Mouse (Mus musculus) mouse trophoblast stem cell (cell line): ENCODE measurements at regions not wholly inside any gene's neighbourhood (a gene's known extent, or its start where the extent isn't known, plus 50 kb on each side); places are given as distances from the start of the nearest gene placed in this dataset.

ENCODE experiments used
- in situ Hi-C, 2 experiments: fragments of 300-500 bp; cut with MseI, MboI; formaldehyde crosslinking; loops; 2 replicates in 1 of 2; 3 replicates in 1 of 2; pipeline ENCODE4 v1.15.1; 2025

DNA sequence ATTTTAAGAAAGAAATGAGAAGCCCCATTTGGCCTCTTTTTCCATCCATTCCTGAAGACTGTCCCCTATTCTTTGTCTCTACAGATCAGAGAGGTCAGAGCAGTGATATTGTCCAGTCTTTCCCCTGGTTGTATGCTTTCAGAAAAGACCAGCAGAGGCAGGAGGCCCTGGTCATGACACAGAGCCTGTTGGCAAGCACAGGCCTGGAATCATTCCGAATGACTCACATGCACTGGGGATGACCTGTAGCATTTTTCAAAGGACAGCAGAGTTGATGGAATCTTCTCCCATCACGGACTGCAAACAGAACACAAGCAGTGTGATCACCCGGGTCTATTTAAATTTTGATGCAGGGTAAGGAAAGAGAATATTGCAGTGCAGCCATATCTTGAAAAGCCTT lies 50.2 kb upstream of the Nxt1 start:
- in situ Hi-C loops: no loop called here

DNA sequence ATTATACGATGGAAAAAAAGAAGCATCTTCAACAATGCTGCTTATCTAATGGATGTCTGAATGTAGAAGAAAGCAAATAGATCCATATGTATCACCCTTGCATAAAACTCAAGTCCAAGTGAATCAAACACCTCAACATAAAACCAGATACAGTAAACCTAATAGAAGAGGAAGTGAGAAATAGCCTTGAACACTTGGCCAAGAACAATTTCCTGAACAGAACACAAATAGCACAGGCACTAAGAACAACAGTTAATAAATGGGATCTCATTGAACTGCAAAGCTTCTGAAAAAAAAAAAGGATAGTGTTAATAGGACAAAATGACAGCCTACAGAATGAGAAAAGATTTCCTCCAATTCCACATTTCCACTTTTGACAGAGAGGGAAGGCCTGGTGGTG lies 60.5 kb upstream of the Nxt1 start:
- in situ Hi-C loops: no loop called here

DNA sequence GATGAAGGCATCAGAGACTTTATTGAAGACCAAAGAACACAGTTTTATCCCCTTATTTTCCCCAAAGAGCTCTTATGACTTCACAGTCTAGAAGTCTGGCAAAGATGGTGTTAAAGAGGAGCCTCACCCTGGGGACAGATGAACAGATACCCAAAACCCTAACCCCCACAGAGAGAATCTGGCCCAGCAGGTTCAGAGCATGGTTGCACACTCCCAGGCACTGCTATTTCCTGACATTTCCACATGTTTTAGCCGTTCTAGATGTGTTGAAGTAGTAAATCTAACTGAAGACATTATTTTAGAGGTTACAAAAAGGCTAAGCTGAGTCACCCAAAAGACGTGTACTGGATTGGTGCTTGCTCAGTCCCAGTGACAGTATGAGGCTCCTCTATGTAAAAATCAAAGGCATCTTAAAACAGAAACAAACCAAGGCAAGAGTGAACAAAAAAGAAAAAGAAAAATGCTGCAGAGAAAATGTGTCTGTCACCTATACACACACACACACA lies 66.9 kb upstream of the Nxt1 start:
- in situ Hi-C loops: no loop called here

DNA sequence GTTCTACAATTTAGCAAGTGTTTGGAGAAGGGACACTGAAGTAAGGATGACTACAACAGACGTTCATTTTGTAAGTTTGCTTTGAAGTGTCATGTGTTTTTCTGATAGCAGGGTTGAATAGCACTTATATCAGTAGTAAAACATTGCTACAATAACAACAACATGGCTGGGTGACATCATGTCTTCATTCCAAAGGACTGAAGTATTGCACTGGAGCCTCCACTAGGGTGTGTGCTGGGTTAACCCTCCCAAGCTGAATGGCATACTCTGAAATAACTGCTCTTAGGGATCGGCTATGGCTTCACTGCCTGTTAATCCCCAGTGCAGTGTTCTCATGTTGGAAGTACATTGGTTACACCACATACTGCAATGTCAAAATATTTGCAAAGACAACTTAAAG lies 68.5 kb upstream of the Nxt1 start:
- in situ Hi-C loops: no loop called here

DNA sequence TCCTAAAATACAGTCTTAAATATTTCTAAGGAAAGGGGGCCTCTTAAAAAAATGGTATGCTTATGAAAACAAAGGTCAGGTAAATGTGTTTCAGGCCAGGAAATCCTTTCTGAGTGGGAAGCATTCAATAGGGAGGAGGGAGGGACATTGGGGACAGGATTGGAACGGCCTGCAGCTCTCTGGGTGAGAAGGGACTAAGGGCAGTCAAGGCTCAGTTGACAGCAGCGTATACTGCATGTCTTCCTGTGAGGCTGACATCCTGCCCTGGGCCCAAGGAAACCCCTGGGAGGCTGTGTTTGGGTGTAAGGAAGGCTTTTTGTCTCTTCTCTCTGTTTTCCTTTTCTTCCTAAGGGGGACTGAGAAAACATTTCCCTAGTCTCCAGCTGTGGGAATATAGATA lies 69.1 kb upstream of the Nxt1 start:
- in situ Hi-C loops: no loop called here

DNA sequence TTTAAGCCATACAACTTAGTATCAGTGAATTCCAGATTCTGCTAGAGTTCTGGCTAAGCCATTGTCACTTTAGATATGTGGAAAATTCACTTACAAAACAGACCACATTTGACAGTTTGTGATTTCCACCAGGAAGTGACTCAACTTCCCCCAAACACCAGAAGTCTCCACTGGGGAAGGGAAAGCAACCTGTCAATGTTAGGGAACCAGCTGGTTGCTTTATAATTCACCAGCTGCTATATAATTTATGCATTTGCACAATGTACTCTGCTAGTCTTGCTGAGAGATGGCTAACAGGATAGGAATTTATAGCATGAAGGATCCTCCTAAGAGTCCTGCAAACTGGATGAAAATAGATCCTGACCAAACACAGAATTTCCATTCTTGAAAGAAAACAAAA lies 72.9 kb upstream of the Nxt1 start:
- in situ Hi-C loops: no loop called here

DNA sequence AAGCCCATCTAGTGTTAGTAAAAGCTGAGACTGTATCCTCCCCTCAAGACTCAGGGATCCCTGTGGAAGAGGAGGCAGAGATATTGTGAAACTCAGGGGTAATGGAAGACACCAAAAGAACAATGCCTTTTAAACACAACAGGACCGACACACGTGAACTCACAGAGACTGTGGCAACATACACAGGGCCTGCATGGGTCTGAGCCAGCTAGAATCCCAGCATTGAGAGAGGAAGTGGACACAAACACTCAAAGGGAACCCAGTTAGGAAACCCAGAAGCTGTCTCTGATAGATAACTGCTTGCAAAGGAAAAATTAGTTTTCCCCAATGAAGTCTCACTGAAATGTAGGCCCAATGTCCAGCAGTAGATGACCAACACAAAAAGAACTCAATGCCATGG lies 75.4 kb upstream of the Nxt1 start:
- in situ Hi-C loops: no loop called here

DNA sequence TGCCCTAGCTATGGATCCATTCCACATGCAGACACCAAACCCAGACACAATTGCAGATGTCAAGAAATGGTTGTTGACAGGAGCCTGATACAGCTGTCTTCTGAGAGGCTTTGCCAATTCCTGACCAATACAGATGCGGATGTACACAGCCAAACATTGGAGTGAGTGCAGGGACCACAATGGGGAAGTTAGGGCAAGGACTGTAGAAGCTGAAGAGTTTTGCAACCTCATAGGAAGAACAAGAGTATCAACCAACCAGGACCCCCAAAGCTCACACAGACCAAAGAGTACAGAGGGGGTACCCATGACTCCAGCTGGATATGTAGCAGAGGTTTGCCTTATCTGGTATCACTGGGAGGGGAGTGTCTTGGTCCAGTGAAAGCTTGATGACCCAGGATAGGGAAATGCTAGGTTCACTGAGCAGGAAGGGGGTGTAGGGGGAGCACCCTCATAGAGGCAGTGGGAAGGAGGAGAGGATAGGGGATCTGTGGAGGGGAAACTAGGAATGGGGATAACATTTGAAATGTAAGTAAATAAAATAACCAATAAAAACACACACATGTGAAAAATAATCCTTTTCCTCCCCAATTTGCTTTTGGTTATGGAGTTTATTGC lies 86.6 kb upstream of the Nxt1 start:
- in situ Hi-C loops: no loop called here

DNA sequence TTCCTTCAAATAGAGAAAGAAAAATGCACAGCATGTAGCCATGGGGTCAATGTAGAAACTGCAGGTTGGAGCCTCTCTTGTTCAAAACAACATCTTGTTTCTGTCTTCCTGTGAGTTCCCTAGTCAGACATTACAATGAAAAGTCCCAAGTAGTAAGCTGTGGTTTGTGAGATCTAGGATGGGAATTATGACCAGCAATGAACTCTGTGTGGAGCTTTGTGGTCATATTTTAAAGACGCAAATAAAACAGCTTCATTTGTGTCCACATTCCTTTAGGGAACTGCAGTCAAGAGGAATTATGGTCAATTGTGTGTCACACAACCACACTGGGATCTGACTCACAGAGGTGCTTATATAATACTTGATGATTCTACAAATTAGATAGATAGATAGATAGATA lies 90.2 kb upstream of the Nxt1 start:
- in situ Hi-C loops: no loop called here

DNA sequence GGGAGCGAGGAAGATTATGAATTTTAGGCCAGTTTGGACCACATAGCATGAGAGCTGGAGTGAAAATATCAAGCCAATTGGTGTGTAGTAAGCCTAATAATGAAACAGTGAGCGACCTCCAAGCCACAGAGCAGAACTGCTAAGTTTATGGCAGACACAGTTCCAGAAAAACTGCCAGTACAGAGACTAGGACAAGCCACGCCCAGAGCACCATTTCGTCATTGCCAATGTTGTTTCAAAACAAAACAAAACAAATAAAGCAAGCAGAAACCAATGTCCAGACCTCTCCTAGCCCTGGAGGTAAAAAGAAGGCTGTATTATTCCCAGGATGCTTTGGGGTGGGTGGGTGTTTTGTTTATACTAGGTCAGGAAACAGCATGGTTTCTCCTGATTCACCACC lies 90.7 kb upstream of the Nxt1 start:
- in situ Hi-C loops: no loop called here

DNA sequence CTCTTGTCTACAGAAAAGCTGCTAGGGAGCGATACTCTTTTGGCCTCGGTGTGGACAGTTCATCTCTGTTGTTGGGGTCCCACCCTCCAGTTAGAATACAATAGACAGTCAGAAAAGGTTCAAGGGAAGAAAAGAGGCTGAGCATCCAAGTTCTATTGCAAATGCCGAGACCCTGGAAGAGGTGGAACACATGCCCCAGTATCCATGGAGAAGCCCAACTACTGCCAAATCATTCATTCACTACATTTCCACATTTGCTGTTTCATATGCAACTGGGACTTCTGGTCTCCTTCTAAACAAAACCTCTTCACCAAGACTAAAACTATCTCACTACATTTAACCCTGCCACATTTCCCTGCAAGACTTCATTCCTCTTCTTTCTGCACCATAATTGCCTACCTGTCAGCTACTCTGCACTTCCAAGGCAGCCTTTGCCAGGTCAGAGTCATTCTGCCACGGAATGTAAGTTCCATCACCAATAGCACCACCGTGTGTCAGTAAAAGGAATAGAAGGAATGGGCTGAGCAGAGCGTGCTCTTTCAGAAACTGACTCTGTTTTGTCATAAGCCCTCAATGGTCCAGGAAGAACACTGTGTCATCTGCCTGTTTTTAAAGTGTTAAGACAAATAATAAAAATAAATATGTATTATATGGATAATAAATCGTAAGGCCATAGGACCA lies 92.0 kb upstream of the Nxt1 start:
- in situ Hi-C loops: no loop called here

DNA sequence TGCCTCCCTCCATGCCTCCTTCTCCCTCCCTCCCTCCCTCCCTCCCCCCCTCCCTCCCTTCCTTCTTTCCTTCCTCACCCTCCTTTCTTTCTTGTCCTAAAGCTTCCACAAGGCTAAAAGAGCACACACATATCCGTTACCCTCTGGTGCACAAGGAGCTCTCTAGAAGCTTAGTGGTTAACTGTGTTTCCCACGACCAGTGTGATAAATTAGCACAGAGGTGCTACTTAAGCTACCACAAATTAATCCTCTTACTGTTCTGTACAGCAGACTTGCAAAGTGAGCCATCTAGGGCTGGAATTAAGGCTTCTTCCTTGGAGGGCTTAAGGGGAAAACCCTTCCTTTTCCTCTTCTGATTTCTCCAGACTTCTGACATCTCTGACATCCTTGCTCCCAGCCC lies 92.8 kb upstream of the Nxt1 start:
- in situ Hi-C loops: loop anchor here (5.0 to 10.0 kb wide), 3 partner anchors 175 to 465 kb away; partner anchors contain the start of gene Thbd (in 1 of the 2)

DNA sequence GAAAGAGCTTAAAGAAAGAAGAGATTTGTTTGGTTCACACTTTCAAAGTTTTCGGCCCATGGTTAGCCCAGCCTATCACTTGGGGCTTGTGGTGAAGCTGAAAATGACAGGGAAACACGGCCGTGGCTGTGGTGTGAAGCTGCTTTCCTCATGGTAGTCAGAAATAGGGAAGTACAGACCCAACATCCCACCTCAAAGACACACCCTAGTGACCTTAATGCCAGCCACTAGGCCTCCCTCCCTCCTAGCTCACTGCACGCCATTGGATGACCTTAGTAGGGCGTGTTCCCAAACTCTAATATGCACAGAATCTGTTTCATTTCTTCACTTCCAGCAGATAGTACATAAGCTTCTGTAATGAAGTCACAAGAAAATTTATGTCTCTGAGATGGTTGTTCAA lies 93.4 kb upstream of the Nxt1 start:
- in situ Hi-C loops: loop anchor here (5.0 to 10.0 kb wide), 3 partner anchors 174 to 464 kb away; partner anchors contain the start of gene Thbd (in 1 of the 2)

DNA sequence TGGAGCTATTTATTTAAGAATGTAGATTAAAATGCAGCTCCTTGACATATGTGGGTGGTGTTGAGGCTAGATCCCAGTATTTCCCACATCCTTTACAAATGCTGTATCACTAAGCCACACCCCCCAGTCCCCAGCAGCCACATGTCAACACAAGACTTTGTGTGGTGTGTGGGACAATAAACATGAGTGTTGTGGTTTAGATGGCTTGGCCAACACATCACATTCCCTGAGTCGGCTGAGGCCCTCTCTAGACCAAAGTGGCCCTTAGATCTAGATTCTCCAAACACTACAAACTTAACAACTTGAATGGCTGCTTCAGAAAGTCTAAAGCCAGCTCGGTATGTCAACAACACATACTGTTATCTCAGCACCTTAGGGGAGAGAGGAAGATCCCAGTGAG lies 94.2 kb upstream of the Nxt1 start:
- in situ Hi-C loops: loop anchor here (5.0 to 10.0 kb wide), 3 partner anchors 173 to 463 kb away; partner anchors contain the start of gene Thbd (in 1 of the 2)

DNA sequence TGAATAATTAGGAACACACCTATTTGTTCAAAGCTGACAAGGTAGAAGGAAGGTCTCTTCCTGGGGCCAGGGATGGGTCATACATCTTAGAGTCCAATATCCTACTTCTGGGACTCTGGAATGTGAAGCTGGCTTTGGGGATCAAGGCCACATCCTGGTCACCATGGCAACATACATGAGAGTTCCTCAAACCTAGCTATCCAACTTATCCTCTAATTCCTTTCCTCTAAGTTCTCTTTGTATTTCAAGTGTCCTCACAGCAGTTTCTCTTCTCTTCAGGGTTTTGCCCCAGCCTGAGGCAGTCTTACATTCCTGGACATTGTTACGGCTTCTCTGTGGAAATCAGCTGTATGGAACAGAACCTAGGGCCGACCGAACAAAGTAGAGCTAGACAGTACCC lies 97.0 kb upstream of the Nxt1 start:
- in situ Hi-C loops: loop anchor here (5.0 to 10.0 kb wide), 3 partner anchors 171 to 461 kb away; partner anchors contain the start of gene Thbd (in 1 of the 2)

DNA sequence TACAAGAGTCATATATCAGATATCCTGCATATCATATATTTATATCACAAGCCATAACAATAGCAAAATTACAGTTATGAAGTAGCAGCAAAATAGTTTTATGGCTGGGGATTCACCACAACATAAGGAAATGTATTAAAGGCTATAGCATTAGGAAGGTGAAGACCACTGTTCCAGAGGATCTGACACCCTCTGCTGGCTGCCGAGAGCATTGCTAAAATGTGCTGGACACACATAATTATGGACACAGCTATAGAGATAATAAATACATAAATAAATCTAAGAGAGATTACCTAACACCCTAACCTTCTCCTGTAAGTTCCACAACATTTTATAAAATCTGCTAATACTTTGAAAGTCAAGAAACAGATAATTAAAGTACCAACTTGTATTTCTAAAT lies 100.2 kb upstream of the Nxt1 start:
- in situ Hi-C loops: loop anchor here (5.0 to 10.0 kb wide), 3 partner anchors 165 to 457 kb away; partner anchors contain the start of gene Thbd (in 2 of the 2)

DNA sequence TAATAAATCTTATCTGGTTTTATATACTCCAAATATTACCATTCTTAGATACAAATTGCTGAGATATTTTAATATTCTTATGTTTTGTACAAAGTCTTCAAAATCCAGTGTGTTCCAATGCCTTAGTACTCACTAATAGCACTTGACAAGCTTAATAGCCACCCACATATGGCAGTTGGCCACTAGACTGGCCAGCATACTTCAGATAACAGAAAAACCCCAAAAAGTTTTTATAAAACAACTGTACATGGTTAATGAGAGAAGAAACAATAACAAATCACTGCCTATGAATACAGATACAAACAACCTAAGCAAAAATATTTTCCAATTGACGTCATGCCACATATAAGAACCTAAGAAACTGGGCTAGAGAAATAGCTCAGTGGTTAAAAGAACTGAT lies 100.8 kb upstream of the Nxt1 start:
- in situ Hi-C loops: loop anchor here (5.0 to 10.0 kb wide), 3 partner anchors 164 to 457 kb away; partner anchors contain the start of gene Thbd (in 2 of the 2)

DNA sequence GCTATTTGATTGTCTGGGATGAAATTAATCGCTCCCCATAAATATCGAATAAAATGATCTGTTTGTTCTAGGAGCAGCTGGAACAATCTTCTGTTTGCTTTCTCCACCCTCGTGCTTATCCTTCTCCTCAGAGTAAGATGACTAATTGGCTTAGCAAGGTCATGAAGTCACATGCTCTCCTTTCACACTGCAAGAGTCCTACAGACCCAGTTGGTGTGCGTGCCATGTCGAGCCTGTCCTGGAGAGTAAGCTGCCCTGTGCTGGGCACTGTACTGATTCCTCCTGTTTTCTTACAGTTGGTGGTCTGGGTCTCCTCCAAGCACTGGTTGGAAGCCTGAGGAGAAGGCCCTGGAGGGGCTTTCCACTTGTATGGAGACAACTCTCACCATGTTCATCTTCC lies 101.4 kb upstream of the Nxt1 start:
- in situ Hi-C loops: loop anchor here (5.0 to 10.0 kb wide), 3 partner anchors 164 to 456 kb away; partner anchors contain the start of gene Thbd (in 2 of the 2)

DNA sequence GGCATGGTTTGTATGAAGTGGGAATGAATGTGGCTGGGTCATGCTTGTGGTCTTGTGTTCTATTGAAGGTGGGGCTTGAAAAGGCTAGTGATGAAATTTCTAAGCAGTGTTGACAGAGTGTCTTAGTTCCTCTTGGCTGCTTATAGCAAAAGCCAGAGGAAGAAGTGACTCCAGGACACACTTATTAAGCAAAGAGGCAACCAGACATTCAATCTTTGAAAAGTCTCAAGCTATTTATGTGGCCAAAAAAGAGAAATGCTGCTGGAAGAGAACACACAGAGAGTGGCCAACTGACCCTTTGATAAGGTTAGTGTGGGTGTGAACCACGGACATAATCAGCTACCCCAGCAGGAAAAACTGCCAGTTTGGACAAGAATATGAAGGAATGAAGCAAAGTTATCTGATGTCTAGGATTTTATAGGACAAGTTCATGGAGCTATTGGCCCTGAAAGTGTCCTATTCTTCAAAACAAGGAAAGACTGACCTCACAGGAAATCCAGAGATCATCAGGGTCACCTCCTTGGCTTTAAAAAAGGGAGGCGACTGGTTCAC lies 104.4 kb upstream of the Nxt1 start:
- in situ Hi-C loops: no loop called here

DNA sequence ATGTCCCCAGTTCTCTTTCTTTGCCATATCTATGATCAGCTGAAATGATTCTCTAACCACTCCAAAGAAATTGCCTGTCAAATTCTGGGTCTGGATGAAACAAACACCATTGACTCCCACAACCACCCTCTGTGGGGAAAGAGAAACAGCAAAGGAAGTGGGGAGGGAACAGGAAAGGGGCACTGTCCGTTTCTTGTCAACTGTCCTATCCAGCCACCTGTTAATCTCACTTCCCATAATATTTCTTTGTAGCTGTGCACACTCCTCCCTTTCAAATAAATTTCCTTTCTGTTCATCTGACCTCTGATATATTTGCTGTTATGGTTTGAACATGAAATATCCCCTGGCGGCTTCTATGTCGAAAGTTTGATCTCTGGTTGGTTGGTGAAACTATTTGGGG lies 109.0 kb upstream of the Nxt1 start:
- in situ Hi-C loops: no loop called here

DNA sequence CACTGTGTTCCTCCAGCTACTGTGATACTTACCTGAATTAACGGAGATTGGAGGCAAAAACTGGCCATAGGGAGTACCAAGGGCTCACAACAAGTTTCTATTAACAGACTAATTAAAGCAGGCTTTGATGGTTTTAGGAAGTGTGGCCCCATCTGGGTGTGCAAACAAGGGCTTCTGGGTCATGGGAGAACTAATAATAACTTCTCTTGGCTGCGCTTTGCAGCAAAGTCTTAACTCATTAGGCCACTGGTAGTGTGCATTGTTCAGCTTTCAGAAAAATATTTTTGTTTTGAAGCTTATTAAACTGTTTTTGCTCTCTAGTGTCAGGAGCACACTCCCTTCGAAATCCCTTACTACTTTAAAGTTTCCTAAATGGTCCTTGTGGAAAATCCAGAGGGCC lies 110.4 kb upstream of the Nxt1 start:
- in situ Hi-C loops: no loop called here

DNA sequence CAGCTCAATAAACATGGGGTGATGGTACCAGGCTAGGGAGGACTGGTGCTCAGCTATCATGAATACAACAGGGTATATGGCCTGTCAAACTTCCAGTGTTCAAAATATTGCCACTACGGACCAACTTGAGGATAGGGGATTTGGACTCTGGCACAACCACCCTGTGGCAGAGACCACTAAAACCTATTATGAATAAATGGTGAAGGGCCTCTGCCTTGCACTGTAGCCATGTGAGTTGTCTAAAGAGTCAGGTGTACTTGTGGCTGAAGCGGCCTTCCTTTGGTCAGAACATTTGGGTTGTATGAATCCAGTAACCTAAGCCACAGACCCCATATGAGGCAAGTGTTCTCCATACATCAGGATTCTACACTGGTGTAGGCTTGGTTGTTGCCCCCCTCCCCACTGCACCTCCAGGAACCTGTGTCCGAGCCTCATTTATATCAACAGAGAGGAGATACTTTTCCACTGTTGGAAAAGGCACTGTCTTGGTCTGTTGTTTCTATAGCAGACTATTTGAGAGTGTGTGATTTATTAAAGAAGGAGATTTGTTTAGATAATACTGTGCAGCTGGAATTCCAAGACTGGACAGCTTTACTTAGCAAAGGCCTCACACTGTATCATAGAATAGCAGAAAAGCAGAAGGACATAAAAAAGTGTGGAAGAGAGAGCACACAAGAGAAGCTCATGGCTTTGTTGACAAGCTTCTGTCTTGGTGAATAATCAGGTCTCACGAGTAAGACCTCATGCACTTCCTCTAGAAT lies 112.2 kb upstream of the Nxt1 start:
- in situ Hi-C loops: no loop called here
